Mouse (Mus musculus) T-cell, adult 2 months (primary cell): ENCODE results near the gene Zfp667.

Experiments
- DNase-seq: peaks from one replicate; pipeline ENCODE4 v3.0.0; 2022; ENCODE audit warnings: low spot score

Gene Zfp667

GRCm38 (mm10) chr7:6330458-6331232 is 44.3 kb downstream of the Zfp667 start:
- DNase-seq: no peak

GRCm38 (mm10) chr7:6331233-6331956 is 45.0 kb downstream of the Zfp667 start, which contains the start of gene Zfp583:
Gene Zfp583 (minus strand): TSS chr7:6331285.
- DNase-seq: peak; percentile 72

- no peak for DNase-seq
These were observed 53.5 kb downstream of the Zfp667 start for GRCm38 (mm10) chr7:6339865-6340264.

- peak; percentile 28 for DNase-seq
These were observed 57.2 kb downstream of the Zfp667 start, which contains the start of gene Gm3854 for GRCm38 (mm10) chr7:6343501-6344071. Gene Gm3854 (plus strand): TSS chr7:6343759.

- no peak for DNase-seq
These were observed 57.7 kb downstream of the Zfp667 start for GRCm38 (mm10) chr7:6344124-6344523.
